Mouse (Mus musculus): ENCODE measurements around the gene Hoxc10. TPM values are rescaled to one million over a fixed set of nuclear protein-coding genes. Genes with fewer than 3 reads are reported as not detected.

The Hoxc10 gene
- 1 to 10 TPM in 1 of 26 experiments, not detected in 25; 2.3 TPM for total RNA-seq (2018; cell fraction: chromatin; rRNA removed)
- total RNA-seq (2018; cell fraction: cytosol; rRNA removed) = not detected
- not detected for total RNA-seq (2018; cell fraction: nucleus; rRNA removed)
- polyA plus RNA-seq (2018) = not detected in 3 replicates

GRCm38 (mm10) chr15:102966776-102967311 is at the start of gene Hoxc10:
Gene Hoxc10, plus strand, starts transcription at chr15:102966796.
- Histone ChIP-seq H3K36me3 (ENCODE audit: inconsistent target) (no peaks in the 10 kb centered on the region), H3K79me2 (ENCODE audit: inconsistent target) (no peaks in the 10 kb centered on the region), H3K27ac (no peak within 1 kb of the TSS), H3K4me3 (ENCODE audit: inconsistent target) (no peak within 1 kb of the TSS)
- 10% methylated on average over 26 of the region's 27 CpGs for WGBS (ENCODE audit: missing documents)

GRCm38 (mm10) chr15:102917972-102918572 is 48.5 kb upstream of the Hoxc10 start:
- WGBS (ENCODE audit: missing documents) = 9% methylated on average over 20 of the region's 20 CpGs
- Histone ChIP-seq H3K4me3 (ENCODE audit: inconsistent target) (no peak overlapping the region), H3K27ac (no peak overlapping the region), H3K79me2 (ENCODE audit: inconsistent target) (no peaks in the 10 kb centered on the region), H3K36me3 (ENCODE audit: inconsistent target) (no peaks in the 10 kb centered on the region)

- 4% methylated on average over 7 of the region's 7 CpGs for WGBS (ENCODE audit: missing documents)
- Histone ChIP-seq H3K79me2 (ENCODE audit: inconsistent target) (no peaks in the 10 kb centered on the region), H3K36me3 (ENCODE audit: inconsistent target) (no peaks in the 10 kb centered on the region), H3K27ac (no peak overlapping the region), H3K4me3 (ENCODE audit: inconsistent target) (no peak overlapping the region)
Measured at GRCm38 (mm10) chr15:102918611-102919265, 47.9 kb upstream of the Hoxc10 start.

DNA sequence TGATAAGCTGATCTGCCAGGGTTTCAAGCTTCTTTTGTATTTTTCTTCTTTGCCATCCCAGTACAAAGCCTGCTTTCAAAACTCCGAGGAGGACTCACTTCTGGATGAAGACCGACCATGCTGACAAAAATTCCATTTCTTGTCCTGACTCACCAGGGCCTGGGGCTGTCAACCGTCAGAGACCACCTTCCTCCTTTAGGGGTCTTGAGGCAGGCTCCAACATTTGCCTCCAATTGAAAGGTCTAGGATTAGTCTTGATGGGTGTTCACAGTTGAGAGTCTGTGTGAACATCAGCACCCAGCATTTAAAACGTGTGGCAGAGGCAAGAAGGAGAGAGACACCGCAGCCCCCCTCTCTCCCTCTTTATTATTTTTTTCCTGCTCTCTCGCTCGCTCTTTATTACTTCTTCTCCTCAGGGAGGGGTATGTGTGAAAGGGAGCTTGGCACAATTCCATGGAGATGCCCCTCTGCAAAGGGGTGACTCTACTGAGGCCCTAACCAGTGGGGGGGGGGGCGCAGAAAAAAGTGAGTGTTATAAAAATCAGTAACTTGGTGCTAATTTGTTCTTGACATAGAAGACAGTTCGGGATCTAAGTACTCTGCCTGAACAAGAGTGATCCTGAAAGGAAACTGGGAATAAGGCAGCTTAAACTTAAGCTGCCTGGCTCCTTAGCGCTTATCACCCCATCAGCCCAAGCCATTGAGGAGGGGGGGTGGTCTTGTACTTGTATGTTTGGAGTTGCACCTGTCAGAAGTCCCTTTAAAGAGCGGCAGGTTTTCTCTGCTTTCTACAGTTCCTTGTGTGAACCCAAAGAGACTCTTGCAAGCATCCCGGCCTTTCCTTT is 47.0 kb upstream of the Hoxc10 start:
- Histone ChIP-seq H3K27ac (no peak overlapping the region), H3K4me3 (ENCODE audit: inconsistent target) (no peak overlapping the region), H3K36me3 (ENCODE audit: inconsistent target) (no peaks in the 10 kb centered on the region), H3K79me2 (ENCODE audit: inconsistent target) (no peaks in the 10 kb centered on the region)
- 9% methylated on average over 12 of the region's 12 CpGs for WGBS (ENCODE audit: missing documents)

- Histone ChIP-seq H3K79me2 (ENCODE audit: inconsistent target) (no peaks in the 10 kb centered on the region), H3K27ac (no peak overlapping the region), H3K36me3 (ENCODE audit: inconsistent target) (no peaks in the 10 kb centered on the region), H3K4me3 (ENCODE audit: inconsistent target) (no peak overlapping the region)
- 4% methylated on average over 15 of the region's 20 CpGs for WGBS (ENCODE audit: missing documents)
Measured at GRCm38 (mm10) chr15:102920619-102921018, 46.0 kb upstream of the Hoxc10 start.

DNA sequence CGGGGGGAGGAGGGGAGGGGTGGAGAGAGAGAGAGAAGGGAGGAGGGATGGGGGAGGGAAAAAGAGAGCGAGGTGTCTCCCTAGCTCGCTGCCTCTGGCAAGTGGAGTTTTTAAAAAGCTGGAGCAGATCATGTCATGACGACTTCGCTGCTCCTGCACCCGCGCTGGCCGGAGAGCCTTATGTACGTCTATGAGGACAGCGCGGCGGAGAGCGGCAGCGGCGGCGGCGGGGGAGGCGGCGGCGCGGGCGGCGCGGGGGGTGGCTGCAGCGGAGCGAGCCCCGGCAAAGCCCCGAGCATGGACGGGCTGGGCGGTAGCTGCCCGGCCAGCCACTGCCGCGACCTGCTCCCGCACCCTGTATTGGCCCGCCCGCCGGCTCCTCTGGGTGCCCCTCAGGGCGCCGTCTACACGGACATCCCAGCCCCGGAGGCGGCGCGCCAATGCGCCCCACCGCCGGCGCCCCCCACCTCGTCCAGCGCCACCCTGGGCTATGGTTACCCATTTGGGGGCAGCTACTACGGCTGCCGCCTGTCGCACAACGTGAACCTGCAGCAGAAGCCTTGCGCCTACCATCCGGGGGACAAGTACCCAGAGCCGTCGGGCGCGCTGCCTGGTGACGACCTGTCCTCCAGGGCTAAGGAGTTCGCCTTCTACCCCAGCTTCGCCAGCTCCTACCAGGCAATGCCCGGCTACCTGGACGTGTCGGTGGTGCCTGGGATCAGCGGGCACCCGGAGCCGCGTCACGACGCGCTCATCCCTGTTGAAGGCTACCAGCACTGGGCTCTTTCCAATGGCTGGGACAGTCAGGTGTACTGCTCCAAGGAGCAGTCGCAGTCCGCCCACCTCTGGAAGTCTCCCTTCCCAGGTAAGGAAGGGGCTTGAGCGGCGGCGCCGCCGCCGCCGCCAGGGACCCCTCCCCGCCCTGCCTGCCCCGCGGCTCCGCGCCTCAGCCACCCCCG is 45.3 kb upstream of the Hoxc10 start, which contains the start of gene Hoxc13:
Hoxc13 (plus strand) TSS at position 51 of the 959 bp plus-strand sequence.
- Histone ChIP-seq H3K27ac (no peak within 1 kb of the TSS), H3K4me3 (ENCODE audit: inconsistent target) (no peak within 1 kb of the TSS), H3K36me3 (ENCODE audit: inconsistent target) (no peaks in the 10 kb centered on the region), H3K79me2 (ENCODE audit: inconsistent target) (no peaks in the 10 kb centered on the region)
- WGBS (ENCODE audit: missing documents) = 7% methylated on average over 83 of the region's 88 CpGs

DNA sequence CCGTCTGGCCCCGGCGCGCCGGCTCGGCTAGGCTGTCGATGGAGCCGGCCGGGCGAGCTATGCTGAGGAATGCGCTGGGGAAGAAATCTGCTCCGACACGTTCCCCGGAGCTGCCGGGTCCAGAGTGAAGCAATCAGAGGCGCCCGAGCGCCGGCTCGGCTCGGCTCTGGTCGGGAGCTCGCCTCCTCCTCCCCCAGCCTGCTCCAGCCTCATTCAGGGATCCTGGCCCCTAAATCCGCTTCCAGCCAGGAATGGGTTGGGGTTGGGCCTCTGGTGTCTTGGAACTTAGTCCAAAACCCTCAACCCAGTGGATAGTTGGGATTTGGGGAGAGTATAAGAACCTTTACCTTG is 44.6 kb upstream of the Hoxc10 start:
- 6% methylated on average over 20 of the region's 24 CpGs for WGBS (ENCODE audit: missing documents)
- Histone ChIP-seq H3K36me3 (ENCODE audit: inconsistent target) (no peaks in the 10 kb centered on the region), H3K27ac (no peak overlapping the region), H3K4me3 (ENCODE audit: inconsistent target) (no peak overlapping the region), H3K79me2 (ENCODE audit: inconsistent target) (no peaks in the 10 kb centered on the region)

DNA sequence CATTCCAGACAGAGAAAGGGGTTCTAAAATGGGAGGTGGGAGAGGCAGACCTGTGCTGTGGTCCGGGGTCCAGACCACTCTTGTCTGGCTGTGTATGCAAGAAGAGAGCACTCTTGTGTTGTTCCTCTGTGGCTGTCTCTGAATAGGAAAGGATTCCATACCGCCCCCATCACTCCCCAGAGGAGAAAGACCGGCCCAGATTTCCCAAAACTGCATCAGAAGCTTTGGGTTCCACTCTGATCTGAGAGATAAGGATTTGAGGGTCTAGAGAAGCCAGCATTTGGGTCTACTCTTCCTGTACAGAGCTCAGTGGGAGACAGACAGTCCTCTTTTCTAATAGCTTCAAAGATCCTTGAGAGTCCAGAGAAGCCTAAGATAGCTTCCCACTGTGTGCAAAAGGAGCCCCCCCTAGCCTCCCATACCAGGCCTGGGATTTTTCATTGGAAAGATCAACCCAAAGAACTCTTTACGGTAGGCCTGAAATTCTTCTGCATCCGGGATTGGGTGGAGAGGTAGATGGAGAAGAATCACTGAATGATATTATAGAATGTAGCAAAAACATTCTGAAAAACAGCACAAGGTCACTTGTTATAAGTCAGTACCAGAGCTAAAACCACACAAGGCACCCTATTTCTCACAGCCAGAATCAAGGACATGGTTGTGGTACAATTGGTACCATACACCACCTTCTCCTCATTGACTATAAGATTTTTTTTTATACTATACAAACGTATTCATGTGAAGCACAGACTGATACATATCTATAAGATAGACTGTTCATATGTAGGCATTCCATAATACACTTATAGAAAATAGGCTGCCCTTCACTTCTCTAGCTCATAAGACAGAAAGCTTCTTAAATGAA is 43.7 kb upstream of the Hoxc10 start:
- Histone ChIP-seq H3K27ac (no peak overlapping the region), H3K4me3 (ENCODE audit: inconsistent target) (no peak overlapping the region), H3K36me3 (ENCODE audit: inconsistent target) (no peaks in the 10 kb centered on the region), H3K79me2 (ENCODE audit: inconsistent target) (no peaks in the 10 kb centered on the region)
- 18% methylated on average over 6 of the region's 6 CpGs for WGBS (ENCODE audit: missing documents)

DNA sequence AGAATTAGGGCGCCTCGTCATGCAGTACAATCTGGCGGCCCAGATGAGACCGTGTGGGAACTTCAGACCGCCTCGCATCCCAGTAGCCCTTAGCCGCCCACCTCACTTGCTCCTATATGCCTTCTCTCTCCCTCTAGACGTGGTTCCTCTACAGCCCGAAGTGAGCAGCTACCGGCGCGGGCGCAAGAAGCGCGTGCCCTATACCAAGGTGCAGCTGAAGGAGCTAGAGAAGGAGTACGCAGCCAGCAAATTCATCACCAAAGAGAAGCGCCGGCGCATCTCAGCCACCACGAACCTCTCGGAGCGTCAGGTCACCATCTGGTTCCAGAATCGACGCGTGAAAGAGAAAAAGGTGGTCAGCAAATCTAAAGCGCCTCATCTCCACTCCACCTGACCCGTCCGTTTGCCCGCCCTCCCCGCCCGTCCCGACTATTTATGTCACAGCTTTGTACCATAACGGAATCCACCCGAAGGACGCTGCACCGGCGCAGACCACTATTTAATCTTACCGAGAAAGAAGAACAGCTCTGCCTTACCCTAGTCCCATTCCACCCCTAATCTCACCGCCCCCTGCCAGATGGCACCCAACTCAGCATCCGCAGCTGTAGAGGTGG is 39.5 kb upstream of the Hoxc10 start:
- no peak overlapping the region for H3K4me3 ChIP-seq (ENCODE audit: inconsistent target)
- no peaks in the 10 kb centered on the region for H3K36me3 ChIP-seq (ENCODE audit: inconsistent target)
- H3K27ac ChIP-seq = no peak overlapping the region
- WGBS (ENCODE audit: missing documents) = 7% methylated on average over 40 of the region's 40 CpGs
- no peaks in the 10 kb centered on the region for H3K79me2 ChIP-seq (ENCODE audit: inconsistent target)

DNA sequence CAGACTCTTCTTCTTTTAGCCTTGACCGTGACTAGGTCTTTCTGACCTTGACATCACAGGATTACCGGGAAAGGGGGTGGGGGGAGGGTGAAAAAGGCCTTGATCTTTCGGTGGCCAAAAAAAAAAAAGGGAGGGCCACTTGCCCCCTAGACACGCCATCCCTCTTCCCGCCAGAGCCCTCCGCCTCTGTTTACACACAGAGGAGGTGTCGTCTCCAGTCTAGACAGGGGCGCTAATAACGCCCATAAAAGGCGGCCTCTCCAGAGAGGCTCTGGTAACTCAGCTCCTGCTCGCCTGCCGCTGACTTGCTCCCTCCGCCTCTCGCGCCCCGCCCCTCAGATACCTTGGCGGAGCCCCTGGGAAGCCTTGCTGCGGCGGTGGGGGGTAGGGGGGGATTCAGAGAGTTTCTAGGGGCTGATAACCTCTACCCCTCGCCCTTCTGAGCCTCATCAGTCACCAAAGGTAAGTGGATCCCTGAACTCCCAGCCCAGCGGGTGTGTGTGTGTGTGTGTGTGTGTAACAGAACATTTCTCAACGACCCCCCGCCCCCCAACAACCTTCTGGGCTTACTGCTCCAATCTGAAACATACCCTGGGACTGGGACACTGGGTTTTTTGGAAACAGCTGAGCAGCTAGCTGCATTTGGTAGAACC is 34.8 kb upstream of the Hoxc10 start:
- Histone ChIP-seq H3K36me3 (ENCODE audit: inconsistent target) (no peaks in the 10 kb centered on the region), H3K27ac (no peak overlapping the region), H3K4me3 (ENCODE audit: inconsistent target) (no peak overlapping the region), H3K79me2 (ENCODE audit: inconsistent target) (no peaks in the 10 kb centered on the region)
- 10% methylated on average over 18 of the region's 23 CpGs for WGBS (ENCODE audit: missing documents)

GRCm38 (mm10) chr15:102934438-102934837 is 32.2 kb upstream of the Hoxc10 start:
- Histone ChIP-seq H3K79me2 (ENCODE audit: inconsistent target) (no peaks in the 10 kb centered on the region), H3K27ac (no peak overlapping the region), H3K4me3 (ENCODE audit: inconsistent target) (no peak overlapping the region), H3K36me3 (ENCODE audit: inconsistent target) (no peaks in the 10 kb centered on the region)
- 11% methylated on average over 12 of the region's 12 CpGs for WGBS (ENCODE audit: missing documents)

DNA sequence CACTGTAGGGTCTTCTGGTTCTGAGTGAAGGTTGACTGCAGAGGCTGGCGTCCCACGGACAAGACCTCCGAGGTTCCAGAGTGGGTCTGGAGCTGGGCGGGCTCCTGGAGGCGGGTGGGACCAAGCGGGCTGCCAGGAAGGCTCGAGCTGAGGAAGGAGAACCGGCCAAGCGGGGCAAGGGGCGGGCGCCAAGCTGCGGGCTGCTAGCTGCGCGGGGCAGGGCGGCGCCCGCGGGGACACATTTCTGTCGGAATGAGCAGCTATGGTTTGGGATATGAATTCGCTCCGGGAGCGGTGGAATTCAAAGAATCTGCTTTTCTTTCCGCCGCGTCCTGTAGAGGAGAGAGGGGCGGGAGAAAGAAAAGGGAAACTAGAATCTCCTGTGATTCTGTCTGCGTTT is 31.7 kb upstream of the Hoxc10 start:
- Histone ChIP-seq H3K79me2 (ENCODE audit: inconsistent target) (no peaks in the 10 kb centered on the region), H3K4me3 (ENCODE audit: inconsistent target) (no peak overlapping the region), H3K27ac (no peak overlapping the region), H3K36me3 (ENCODE audit: inconsistent target) (no peaks in the 10 kb centered on the region)
- WGBS (ENCODE audit: missing documents) = 3% methylated on average over 25 of the region's 27 CpGs
